Mouse (Mus musculus): ENCODE measurements at regions not wholly inside any gene's neighbourhood (a gene's known extent, or its start where the extent isn't known, plus 50 kb on each side); places are given as distances from the start of the nearest gene placed in this dataset.

DNA sequence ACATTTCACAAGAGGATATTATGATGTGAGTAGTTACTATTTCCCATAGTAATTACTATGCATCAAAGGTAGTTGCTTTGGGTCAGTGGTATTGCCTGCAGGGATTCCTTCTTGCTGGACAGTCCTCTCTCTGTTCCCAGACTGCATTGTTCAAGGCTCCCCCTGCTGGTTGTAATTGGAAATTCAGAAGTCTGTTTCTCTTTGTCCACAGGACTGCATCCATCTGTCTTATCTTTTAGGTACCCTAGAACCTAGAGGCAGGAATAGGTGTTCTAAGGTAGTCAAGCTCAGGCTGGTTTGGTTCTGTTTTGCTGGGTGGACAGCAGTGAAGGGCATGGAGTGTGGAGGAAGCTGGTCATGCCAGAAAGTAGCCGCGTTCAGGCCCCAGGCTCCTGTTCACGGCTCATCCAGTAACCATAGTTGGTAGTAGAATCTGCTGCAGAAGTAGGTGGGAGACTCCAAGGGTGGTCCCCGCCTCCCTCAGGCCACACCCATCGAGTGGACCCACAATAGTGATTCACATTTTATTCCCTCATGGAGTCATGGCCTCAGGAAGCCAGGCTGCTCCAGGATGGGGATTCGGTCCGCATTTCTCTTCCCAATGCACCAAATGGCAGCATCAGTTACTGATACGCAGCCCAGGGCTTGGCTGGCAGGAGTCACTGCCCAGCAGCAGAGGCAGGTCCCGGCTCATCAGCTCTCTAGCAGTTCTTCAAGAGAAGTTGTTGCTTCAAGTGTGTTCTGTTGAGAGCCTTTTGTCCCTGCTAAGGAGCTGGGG is 51.7 kb upstream of the Caprin1 start:
- peak; percentile 44 to 80 for DNase-seq

DNA sequence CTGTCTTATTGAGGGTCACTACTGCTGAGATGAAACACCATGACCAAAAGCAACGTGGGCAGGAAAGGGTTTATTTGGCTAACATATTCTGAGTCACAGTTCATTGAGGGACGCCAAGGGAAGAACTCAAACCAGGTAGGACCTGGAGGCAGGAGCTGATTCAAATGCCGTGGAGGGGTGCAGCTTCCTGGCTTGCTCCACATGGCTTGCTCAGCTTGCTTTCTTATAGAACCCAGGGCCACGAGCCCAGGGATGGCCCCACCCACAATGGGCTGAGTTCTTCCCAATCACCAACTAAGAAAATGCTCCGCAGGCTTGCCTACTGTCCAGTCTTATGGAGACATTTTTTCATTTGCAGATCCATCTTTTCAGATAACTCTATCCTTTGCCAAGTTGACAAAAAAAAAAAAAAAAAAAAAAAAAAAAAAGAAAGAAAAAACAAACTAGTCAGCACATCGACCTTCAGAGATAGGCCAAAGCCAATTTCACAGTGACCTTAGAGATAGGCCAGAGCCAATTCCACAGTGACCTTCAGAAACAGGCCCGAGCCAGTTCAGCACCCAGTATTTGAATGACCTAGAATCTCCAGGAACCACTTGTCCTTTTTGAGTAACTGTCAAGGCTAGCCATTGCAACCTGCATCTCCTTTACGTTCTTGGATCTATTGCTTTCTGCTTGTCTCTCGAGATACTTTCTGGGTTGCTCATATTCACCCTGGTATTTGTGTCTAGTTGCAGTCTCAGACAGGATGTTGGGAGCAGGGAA is 52.5 kb upstream of the Caprin1 start:
- DNase-seq = no peak

DNA sequence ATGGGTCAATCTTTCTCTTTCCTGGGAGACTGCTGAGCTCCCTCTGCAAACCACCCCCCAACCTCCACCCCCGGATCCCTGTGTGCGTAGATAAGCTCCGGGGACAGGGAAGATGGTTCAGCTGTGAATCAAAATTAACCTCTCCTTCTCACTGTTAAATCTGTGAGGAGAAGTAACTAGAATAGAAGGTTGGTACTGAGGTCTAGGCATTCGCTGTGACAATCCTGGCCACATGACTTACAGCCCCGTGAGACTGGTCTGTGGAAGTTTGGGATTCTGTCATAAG is 53.0 kb upstream of the Caprin1 start:
- no peak for DNase-seq

DNA sequence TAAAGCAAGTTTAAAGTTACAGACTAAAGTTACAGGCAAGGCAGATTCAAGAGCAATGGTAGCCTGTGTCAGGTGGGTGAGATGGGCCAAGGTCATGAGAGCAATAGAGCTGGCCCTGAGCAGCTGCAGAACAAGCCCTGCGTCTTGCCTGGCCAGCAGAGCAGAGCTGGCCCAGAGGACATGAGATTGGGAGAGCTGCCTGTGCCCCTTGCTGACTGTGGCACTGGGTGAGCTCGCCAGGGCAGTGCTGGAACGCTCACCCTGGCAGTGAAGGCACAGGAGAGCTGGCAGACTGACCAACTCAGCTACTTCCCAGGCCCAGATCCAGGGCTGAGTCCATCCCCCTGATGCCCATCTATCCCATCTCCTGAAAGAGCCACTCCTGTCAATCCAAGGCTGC is 53.7 kb upstream of the Caprin1 start:
- DNase-seq = peak in 1 of 2 experiments; percentile 37

DNA sequence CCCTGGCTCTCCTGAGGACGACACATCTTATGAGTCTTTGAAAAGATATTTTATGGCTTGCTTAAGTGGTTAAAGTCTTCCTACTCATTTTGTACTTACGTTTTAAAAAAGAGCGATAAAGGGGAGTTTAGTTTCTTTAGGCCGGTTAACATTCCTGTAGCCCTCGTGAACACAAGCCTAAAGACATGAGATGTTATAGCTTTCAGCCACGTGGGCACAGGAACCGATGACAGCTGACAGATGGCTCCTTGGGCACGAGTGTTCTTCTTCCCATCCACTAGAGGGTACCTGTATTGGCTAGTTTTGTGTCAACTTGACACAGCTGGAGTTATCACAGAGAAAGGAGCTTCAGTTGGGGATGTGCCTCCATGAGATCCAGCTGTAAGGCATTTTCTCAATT is 63.8 kb upstream of the Caprin1 start:
- no peak for DNase-seq

DNA sequence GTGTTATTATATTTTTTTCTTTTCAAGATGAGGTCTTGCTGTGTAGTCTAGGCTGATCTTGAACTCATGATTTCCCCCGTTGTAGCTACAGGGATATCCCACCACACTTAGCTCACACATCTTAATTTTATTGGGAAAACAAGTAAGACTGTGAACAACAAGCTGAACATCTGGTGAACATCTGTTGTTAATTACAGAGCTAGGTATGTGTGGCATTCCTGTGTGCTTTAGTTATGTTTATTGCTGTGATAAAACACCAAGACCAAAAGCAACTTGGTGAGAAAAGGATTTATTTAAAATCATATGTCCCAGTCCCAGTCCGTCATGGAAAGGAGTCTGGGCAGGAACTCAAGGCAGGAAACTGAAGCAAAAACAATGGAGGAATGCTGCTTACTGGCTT is 66.8 kb upstream of the Caprin1 start:
- no peak for DNase-seq

DNA sequence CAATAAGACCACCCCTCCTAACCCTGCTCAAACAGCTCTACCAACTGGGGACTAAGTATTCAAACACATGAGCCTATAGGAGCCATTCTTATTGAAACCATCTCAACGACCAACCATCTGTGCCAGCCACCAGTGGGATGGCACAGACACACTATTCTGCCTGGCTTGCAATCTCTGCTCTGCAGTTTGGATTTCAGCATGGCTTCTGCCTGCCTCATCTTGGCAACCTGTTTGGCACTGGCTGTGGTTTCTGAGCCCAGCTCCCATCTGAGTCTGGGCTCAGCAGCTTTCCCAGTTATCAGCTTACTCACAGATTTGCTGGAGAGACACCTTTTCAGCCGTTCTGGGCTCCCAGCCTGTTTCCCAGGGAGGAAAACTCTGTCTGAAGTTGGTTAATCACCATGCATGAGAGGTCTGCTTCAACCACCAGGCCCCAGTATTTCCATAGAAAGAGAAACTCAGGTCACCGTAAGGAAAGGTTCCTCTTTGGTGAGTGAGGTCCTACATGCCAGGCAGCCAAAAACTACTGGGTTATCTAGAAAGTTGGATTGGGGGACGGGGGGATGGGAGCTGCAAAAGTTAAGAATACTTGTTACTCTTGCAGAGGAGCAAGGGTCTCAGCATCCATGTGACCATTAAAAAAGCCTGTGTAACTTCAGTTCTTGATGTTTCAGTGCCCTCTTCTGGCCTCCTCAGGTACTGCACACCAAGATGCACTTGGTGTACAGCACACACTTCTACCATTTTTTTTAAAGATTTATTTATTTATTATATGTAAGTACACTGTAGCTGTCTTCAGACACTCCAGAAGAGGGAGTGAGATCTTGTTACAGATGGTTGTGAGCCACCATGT is 68.1 kb upstream of the Caprin1 start:
- peak; percentile 62 to 80 for DNase-seq

DNA sequence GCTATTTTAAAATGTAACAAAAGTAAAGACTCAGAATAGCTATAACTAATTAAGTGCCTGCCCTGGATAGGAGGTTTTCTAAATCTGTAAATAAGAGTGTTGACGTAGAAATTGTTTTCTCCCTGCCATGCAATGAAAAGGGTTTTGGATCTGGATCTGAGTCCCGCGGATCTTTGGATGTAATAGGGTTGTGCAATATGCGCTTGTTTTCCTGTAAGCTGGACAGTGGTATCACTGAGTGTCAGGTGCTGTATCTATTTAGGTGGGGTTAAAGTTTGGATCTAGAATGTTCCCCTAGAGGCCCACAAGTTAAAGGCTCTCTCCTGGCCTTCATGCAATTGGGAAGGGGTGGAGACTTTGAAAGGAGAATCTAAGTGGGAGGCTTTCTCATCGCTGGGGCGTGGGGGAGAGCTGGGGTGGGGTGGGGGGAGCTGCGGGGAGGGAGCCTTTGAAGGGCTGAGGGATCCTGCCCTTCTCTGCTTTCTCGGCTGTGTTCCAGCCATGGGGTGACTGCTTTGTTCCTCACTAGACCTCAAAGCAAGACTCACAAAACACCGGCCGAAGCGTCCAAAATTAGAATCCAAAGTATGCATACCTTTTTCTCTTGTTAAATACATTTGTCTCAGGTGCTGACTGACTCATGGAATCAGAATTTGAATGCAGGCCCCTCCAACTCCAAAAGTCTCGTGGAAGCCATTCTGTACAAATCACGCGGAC is 70.0 kb upstream of the Caprin1 start:
- no peak for DNase-seq

DNA sequence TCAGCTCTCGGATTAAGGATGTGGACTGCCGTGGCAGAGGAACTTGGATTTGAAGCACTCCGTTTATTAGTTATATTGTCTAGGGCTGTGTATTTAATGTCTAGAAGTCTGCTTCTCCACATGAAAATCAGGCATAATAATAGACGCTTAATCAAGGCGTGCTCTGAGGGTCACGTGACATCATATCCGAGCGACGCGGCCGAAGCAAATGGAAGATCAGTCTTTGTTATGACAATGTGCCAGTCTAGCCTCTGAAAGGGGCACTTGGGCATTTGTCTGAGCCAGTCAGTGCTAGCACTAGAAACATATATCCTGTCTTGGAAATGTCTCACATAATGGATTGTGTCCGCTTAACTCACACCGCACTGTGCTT is 70.5 kb upstream of the Caprin1 start:
- no peak for DNase-seq

DNA sequence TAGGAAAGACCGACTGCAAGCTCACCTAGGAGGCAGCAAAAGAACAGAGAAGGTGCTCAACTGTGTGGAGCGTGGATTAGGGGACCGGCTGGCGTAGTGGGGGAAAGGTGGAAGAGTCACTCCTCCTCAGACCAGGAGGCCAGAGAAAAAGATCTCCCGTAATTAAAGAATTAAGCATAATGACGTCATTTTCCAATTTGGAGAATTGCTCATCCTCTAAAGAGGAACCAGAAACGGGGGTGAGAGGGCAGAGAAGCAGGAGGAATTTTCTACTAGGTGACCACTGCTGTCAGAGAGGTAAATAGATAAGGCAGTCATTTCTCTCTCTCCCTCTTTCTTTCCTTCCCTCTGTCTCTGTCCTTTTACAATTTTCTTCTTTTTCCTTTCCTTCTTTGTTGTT is 71.2 kb upstream of the Caprin1 start:
- no peak for DNase-seq

DNA sequence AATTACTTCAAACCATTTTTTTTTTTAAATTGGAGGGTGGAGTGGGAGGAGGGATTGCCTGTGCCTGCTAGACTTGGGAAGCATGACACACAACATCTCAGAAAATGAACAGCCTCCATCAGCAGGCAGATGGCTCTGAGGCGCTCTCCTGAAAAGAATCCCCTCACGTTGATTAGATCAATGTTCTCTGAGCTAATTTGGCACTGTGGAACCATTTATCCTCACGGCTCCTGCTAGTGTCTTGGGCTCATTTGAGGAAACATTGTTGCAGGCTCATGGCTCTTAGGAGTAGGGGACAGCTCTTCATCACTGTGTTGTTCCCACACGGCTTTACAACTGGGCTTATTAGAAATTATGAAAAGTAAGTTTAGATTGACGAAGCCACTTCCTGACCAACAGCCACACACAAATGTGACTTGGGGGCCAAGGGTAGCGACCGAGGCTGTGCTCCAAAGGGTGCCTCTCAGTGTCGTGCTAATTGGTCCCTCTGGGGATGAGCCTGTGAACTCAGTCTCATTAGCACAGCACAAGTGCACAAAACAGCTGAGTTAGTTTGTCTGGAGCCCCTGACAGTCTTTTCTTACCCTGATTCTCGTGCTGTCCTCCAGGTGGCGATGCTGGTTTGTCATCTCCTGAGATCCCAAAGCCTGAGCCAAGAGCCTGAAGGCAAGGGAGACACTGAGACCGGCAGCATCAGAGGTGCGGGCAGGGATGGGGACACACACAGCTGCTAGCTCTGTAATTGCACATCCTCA is 74.2 kb upstream of the Caprin1 start:
- peak; percentile 83 to 84 for DNase-seq

DNA sequence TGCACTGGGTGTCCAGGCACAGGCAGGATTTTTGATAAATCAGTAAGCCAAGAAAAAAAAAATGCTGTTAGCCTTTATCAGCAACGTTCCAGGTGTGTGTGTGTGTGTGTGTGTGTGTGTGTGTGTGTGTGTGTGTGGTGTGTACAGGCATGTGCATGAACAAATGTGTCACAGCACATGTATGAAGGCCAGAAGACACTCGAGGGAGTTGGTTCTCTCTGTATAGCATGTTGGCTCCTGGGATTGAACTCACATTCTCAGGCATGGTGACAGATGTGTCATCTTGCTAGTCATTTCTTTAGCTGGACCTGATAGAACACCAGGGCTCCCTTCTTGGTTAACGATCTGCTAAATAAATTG is 74.8 kb upstream of the Caprin1 start:
- DNase-seq = no peak

DNA sequence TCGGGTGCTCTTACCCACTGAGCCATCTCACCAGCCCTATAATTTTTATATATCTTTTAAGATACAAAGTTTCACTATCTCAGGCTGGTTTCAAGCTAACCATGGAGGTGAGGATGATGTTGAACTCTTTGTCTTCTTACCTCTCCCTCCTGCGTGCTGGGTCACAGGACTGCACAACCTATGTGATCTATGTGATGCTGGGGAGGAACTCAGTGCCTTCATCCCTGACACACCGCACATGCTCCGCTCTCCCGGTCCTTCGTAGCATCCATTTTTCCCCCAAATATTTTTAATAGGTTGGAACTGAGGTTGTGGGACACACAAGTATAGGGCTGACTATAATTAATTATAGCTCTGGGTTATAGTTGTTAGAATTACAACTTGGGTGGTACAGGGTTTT is 75.9 kb upstream of the Caprin1 start:
- no peak for DNase-seq

DNA sequence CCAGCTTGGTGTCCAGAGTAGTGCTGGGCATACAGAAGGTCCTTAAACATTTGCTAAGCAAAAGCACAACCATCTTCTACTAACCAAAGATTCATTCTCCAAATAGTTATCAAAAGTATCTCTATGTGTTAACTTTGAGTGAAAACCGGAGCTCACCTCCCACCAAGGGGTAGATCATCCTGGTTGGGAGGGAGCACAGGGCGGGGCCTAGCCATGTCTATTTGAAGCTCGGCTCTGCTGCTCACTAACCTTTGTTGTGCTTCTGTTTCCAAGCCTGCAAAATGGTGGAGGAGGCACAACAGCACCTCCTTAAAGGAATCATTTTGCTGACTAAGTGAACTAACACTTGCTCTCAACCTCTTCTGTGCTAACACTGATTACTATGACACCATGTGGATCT is 77.0 kb upstream of the Caprin1 start:
- no peak for DNase-seq

DNA sequence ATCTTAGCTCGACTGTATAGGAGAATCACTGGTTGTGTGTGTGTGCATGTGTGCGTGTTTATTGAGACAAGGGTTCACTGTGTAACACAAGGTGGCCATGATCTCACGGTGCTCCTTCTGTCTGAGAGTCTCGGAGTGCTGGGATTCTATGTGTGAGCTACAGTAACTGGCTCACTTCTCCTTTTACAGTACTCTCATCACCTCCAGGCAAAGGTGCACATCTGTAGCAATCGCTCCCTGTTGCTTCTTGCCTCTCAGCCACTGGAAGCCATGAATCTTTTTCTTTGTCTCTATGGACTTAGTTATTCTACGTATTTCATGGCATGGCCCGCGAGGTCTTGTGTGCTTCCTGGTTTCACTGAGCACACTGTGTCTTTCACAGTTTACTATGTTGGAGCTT is 78.3 kb upstream of the Caprin1 start:
- DNase-seq = no peak

DNA sequence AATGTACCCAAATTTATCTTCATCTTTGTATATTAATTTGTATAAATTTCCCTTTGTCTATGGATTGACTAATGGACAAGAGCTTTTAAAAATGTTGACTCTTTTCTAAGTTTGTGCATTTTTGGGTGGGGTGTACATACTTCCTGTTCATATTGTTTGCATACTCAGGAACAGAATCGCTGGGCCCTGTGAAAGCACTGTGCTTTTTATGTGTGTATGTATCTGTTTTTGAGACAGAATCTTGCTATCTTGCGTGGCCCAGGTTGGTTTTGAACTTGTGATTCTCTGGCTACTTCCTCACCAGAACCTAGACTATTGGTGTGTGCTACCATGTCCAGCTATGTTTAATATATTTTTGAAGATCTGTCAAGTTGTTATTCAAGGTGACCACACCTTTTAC is 78.8 kb upstream of the Caprin1 start:
- no peak for DNase-seq

DNA sequence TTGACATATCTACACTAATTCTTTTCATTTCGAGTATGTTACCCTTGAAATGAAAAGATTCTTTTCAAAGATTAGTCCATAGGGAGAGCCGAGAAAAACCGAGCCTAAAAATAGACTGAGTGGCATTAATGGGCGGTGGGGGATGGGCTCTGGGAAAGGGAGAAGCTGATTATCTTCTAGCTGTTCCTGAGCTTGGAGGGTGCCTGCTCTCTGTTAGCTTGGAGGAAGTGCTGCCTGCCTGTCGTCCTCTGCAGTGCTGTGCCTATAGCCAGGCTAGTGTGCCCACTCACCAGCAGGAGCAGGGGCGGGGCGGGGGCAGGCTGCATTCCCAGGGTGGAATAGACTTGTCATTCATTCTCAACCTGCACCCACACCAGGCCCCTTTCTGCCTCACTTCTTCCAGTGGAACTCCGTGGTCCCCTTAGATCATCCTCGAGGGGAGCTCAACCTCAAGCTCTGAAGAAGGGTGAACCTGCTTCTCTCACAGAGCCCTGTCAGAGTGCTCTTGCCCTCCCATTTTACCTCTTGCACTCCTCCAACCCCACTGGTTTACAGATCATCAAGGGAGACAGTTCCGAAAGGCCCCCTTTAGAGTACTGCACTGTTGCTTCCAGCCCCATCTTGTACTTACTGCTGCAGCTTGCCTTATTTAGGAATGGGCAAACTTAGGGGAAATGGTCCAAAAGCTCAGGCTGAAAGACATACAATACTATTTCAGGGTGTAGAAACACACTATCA is 76.6 kb upstream of the Lmo2 start:
- DNase-seq = no peak

DNA sequence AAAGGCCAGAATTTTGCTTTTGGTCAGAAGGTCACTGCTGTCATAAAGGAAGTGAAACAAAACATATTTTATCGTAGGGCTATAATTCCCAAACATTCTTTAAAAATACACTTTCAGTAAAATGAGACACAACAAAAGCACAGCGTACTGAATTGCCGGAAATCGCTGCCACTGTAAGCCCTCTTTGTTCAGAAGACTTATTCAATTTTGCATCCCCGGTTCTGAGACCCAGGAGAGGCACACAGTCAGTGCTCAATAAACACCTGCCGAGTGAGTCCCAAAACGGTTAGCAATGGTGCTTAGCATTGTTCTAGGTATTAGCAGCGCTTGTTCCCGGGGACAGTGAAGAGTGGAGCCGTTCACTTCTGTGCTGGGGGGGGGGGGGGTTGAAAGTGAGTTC is 72.9 kb upstream of the Lmo2 start:
- no peak for DNase-seq

DNA sequence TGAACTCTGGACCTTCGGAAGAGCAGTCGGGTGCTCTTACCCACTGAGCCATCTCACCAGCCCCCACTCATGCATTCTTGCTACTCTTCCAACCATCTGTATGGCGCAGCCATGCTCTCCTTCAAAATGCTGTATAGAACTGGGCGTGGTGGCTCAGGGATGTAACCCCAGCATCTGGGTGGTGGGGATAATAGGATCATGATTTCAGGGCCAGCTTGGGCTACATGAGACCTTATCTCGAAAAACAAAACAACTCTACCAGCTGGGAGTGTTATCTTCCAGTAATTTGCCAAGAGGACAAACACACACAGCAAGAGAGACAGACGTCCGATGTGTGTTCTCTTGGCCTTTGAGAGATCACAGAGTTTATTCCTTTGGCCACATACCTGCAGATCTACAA is 69.8 kb upstream of the Lmo2 start:
- no peak for DNase-seq

DNA sequence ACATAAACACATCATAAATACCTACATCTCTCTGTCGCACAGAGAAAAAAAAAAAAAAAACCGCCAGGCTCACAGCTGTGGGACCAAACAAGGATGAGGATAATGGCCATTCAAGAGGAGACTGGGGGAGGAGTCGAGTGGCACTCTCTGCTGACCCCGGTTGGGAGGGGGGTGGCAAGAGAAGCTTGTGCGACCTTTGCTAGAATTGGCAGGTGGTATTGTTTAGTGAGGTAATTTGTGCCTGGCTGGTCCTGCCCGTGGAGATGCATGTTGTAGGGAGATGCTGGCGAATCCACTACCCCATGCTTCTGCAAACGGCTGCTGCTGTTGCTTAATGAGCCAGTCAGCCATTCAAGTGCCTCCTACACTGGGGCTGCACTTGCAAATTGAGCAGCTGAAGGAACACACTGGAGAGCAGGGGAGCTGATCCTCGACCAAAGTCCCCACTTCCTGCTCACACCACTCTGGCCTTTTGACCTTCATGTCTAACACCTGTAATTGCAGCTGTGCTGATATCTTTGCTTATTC is 66.5 kb upstream of the Lmo2 start:
- no peak for DNase-seq

DNA sequence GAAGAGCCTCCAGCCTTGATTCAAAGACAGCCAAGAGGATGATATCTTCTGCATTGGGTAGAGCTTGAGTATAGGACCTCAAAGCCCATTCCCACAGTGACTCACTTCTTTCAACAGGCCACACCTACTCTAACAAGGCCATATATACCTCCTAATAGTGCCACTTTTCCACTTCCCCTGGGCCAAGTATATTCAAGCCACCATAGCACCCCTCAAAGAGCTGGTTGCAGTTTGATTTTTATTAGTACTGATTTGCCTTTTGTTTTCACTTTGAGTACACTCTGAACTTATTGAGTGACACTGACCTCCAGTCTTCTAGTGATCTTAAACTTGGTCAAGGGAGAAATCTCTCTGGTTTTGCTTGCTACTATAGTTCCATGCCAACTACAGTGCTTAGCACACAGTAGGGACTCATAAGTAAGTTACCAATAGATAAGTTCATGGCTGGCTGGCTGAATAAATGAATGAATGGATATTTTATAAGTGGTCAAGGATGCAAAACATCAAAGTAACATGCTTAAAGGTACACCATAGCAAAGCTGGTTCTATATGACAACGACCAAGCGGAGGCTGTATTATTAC is 64.5 kb upstream of the Lmo2 start:
- no peak for DNase-seq

Measured in kidney, postnatal 25 days (tissue).